Mouse (Mus musculus) MEL (cell line): ENCODE results near the gene Plcb4. TPM values are rescaled to one million over a fixed set of nuclear protein-coding genes. Genes with fewer than 3 reads are reported as not detected.

Experiments
- DNase-seq: peaks from one replicate; pipeline ENCODE4 v3.0.0; 2011; ENCODE audit warnings: low read depth, low spot score
- H3K27ac ChIP-seq: 2 replicates; pipeline ENCODE4 v1.5.1; 2012; ENCODE audit warnings: low read depth, mild to moderate bottlenecking, control low read depth, low read length, moderate library complexity; ENCODE audit not compliant: control insufficient read depth
- H3K27me3 ChIP-seq, 2 experiments: fragments of 150-350 bp in 1 of 2; sonication (generic) in 1 of 2; 2 replicates each; pipeline ENCODE4 v1.6.1; 2012; ENCODE audit warnings: low read length in 2 of 2, mild to moderate bottlenecking in 2 of 2, improper control_type of control experiment in 1 of 2, moderate library complexity in 1 of 2; ENCODE audit not compliant: insufficient read depth in 2 of 2, control insufficient read depth in 1 of 2
- H3K36me3 ChIP-seq, 2 experiments: 2 replicates each; pipeline ENCODE4 v1.6.1; 2012 to 2014; ENCODE audit warnings: low read length in 2 of 2, improper control_type of control experiment in 1 of 2, inconsistent platforms in 1 of 2, mild to moderate bottlenecking in 1 of 2; ENCODE audit not compliant: insufficient read depth in 2 of 2, control insufficient read depth in 1 of 2
- H3K4me1 ChIP-seq, 2 experiments: fragments of 150-350 bp in 1 of 2; sonication (generic) in 1 of 2; 2 replicates each; pipeline ENCODE4 v1.6.1; 2012; ENCODE audit warnings: low read length in 2 of 2, improper control_type of control experiment in 1 of 2, mild to moderate bottlenecking in 1 of 2; ENCODE audit not compliant: insufficient read depth in 2 of 2, control insufficient read depth in 1 of 2
- H3K4me3 ChIP-seq, 2 experiments: fragments of 150-350 bp in 1 of 2; sonication (generic) in 1 of 2; 2 replicates each; pipeline ENCODE4 v1.5.1; 2012; ENCODE audit warnings: low read depth in 2 of 2, low read length in 2 of 2, mild to moderate bottlenecking in 2 of 2, moderate library complexity in 2 of 2, control low read depth in 1 of 2, improper control_type of control experiment in 1 of 2; ENCODE audit not compliant: control insufficient read depth in 1 of 2, insufficient read depth in 1 of 2
- H3K79me2 ChIP-seq: 2 replicates; pipeline ENCODE4 v1.6.1; 2012; ENCODE audit warnings: mild to moderate bottlenecking, low read length, moderate library complexity; ENCODE audit not compliant: control insufficient read depth, poor library complexity, insufficient read depth
- H3K9ac ChIP-seq: 2 replicates; pipeline ENCODE4 v1.6.1; 2012; ENCODE audit warnings: low read depth, mild to moderate bottlenecking, control low read depth, low read length, moderate library complexity; ENCODE audit not compliant: control insufficient read depth, poor library complexity, severe bottlenecking
- H3K9me3 ChIP-seq: fragments of 150-350 bp; sonication (generic); replicated peaks from 2 replicates; pipeline ENCODE4 v1.6.1; 2012; ENCODE audit warnings: mild to moderate bottlenecking, low read length, improper control_type of control experiment, moderate library complexity; ENCODE audit not compliant: insufficient read depth
- BHLHE40 ChIP-seq: IDR thresholded peaks from 2 replicates; pipeline ENCODE4 v1.6.1; 2012; ENCODE audit warnings: low read depth, mild to moderate bottlenecking, inconsistent platforms, low read length, improper control_type of control experiment, borderline replicate concordance
- CHD1 ChIP-seq: IDR thresholded peaks from 2 replicates; pipeline ENCODE4 v1.6.1; 2012; ENCODE audit warnings: low read depth, mild to moderate bottlenecking, inconsistent platforms, low read length, improper control_type of control experiment
- JUND ChIP-seq: IDR thresholded peaks from 2 replicates; pipeline ENCODE4 v1.6.1; 2011; ENCODE audit warnings: low read depth, mild to moderate bottlenecking, improper control_type of control experiment, low read length
- KAT2A ChIP-seq: conservative IDR thresholded peaks from 2 replicates; pipeline ENCODE4 v1.6.1; 2012; ENCODE audit warnings: low read depth, low read length, improper control_type of control experiment, inconsistent platforms
- MEF2A ChIP-seq: IDR thresholded peaks from 2 replicates; pipeline ENCODE4 v1.6.1; 2014; ENCODE audit warnings: low read depth, mild to moderate bottlenecking, inconsistent platforms, low read length, improper control_type of control experiment; ENCODE audit not compliant: poor library complexity, insufficient replicate concordance, severe bottlenecking; ENCODE audit errors: extremely low read depth
- MXI1 ChIP-seq: IDR thresholded peaks from 2 replicates; pipeline ENCODE4 v1.6.1; 2011; ENCODE audit warnings: mild to moderate bottlenecking, low read depth, low read length, improper control_type of control experiment
- POLR2A ChIP-seq, 2 experiments: IDR thresholded peaks; 2 replicates each; pipeline ENCODE4 v1.6.1; 2011 to 2012; ENCODE audit warnings: low read length in 2 of 2, mild to moderate bottlenecking in 2 of 2, control low read depth in 1 of 2, improper control_type of control experiment in 1 of 2, low read depth in 1 of 2, moderate library complexity in 1 of 2; ENCODE audit not compliant: control insufficient read depth in 1 of 2, insufficient read depth in 1 of 2, poor library complexity in 1 of 2
- POLR2AphosphoS2 ChIP-seq: IDR thresholded peaks from 2 replicates; pipeline ENCODE4 v1.6.1; 2011; ENCODE audit warnings: low read length, improper control_type of control experiment
- RAD21 ChIP-seq: IDR thresholded peaks from 2 replicates; pipeline ENCODE4 v1.6.1; 2011; ENCODE audit warnings: mild to moderate bottlenecking, low read depth, low read length, improper control_type of control experiment
- SMC3 ChIP-seq: IDR thresholded peaks from 2 replicates; pipeline ENCODE4 v1.6.1; 2011; ENCODE audit warnings: low read depth, low read length, improper control_type of control experiment
- TAL1 ChIP-seq: IDR thresholded peaks from 2 replicates; pipeline ENCODE4 v1.6.1; 2012; ENCODE audit warnings: mild to moderate bottlenecking, inconsistent platforms, low read length, moderate library complexity, mixed read lengths
- TBP ChIP-seq: IDR thresholded peaks from 2 replicates; pipeline ENCODE4 v1.8.0; 2011; ENCODE audit warnings: low read depth, low read length, improper control_type of control experiment
- TCF12 ChIP-seq: IDR thresholded peaks from 2 replicates; pipeline ENCODE4 v1.6.1; 2014; ENCODE audit warnings: low read depth, mild to moderate bottlenecking, inconsistent platforms, low read length, improper control_type of control experiment, moderate library complexity
- USF1 ChIP-seq: IDR thresholded peaks from 2 replicates; pipeline ENCODE4 v1.6.1; 2014; ENCODE audit warnings: low read depth, mild to moderate bottlenecking, inconsistent platforms, low read length, improper control_type of control experiment, moderate library complexity
- ZC3H11A ChIP-seq: IDR thresholded peaks from 2 replicates; pipeline ENCODE4 v1.6.1; 2012; ENCODE audit warnings: low read depth, mild to moderate bottlenecking, inconsistent platforms, low read length, improper control_type of control experiment
- ZNF384 ChIP-seq: IDR thresholded peaks from 2 replicates; pipeline ENCODE4 v1.6.1; 2012; ENCODE audit warnings: low read depth, mild to moderate bottlenecking, inconsistent platforms, low read length, improper control_type of control experiment
- polyA plus RNA-seq, 2 experiments: library from polyadenylated mRNA; stranded (reverse) in 1 of 2; unstranded in 1 of 2; fragments of >175 nt in 1 of 2; fragments of >200 nt in 1 of 2; gene quantifications; 2 replicates each; pipeline versions ENCODE4 v1.2.1 to v1.2.4; 2012; ENCODE audit warnings: low replicate concordance in 2 of 2, low read depth in 1 of 2; ENCODE audit not compliant: insufficient read length in 2 of 2, insufficient read depth in 1 of 2, missing spikeins in 1 of 2
- total RNA-seq: library from RNA; depleted of rRNA; stranded (reverse); fragments of 300-350 nt; gene quantifications from 2 replicates; pipeline ENCODE4 v1.2.3, GENCODE M21; 2012

The Plcb4 gene
- total and polyA plus RNA-seq, 3 experiments, result not detected

DNA sequence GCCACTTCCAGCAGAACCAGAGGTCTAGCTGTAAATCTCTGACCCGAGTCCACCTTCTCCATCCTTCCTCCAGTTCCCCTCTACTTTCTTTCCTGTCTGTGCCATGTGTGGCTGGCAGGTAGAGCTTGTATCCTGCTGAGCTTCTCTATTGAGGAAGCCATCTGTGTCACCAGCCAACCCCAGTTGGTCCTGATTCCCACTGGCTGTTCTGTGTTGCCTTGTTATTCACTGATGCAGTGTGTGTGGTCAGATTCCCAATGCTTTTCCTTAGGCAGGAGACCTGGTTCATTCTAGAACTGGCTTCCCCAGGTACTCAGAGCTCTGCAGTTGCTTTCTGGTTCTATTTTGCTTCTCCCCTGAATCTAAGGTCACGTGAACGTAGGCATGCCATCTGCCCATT is 177.6 kb downstream of the Plcb4 start:
- H3K27ac ChIP-seq, result no peak overlapping the region
- H3K27me3 ChIP-seq, result no peaks in the 10 kb centered on the region
- no peaks in the 10 kb centered on the region for H3K4me1 ChIP-seq
- no peak for TF ChIP-seq ZNF384
- TF ChIP-seq SMC3, result no peak
- no peak for TF ChIP-seq TAL1
- TF ChIP-seq KAT2A, result no peak
- TF ChIP-seq JUND, result no peak
- no peak for TF ChIP-seq ZC3H11A
- no peak for TF ChIP-seq TBP
- TF ChIP-seq MXI1, result no peak
- no peak for TF ChIP-seq POLR2AphosphoS2
- no peak for TF ChIP-seq BHLHE40
- TF ChIP-seq MEF2A, result no peak
- no peak for TF ChIP-seq USF1
- TF ChIP-seq, all 39 proteins: peak for 0
- no peaks in the 10 kb centered on the region for H3K79me2 ChIP-seq
- H3K9ac ChIP-seq, result no peak overlapping the region
- H3K4me3 ChIP-seq, result no peak overlapping the region
- H3K36me3 ChIP-seq, result no peaks in the 10 kb centered on the region
- H3K9me3 ChIP-seq, result no peaks in the 10 kb centered on the region
- DNase-seq, result no peak

DNA sequence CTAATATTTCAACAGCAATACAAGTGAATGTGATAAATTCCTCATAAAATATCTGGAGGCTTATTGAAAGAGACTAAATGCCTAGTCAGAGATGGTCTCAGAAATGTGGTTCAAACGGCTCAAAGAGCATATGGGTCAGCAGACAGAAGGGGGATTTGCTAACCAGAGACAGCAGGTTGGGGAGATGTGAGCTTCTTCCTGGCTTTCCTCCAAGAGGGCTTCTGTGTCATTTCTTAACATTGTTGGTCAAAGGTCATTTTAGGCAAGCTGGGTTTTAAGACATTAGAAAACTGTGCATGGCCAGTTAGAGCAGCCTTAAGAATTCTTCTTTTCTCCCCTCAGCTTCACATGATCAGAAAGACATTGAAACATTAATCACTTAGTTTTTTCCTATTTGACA is 178.9 kb downstream of the Plcb4 start:
- Histone ChIP-seq H3K36me3 (no peaks in the 10 kb centered on the region), H3K4me1 (no peaks in the 10 kb centered on the region), H3K9ac (no peak overlapping the region), H3K4me3 (no peak overlapping the region), H3K27me3 (no peaks in the 10 kb centered on the region), H3K9me3 (no peaks in the 10 kb centered on the region), H3K27ac (no peak overlapping the region), H3K79me2 (no peaks in the 10 kb centered on the region)
- no peak for DNase-seq
- TF ChIP-seq POLR2AphosphoS2 (no peak), TCF12 (no peak), POLR2A (IDR thresholded peaks at IDR 0.05; ENCODE audit: control insufficient read depth in 1 of 2, insufficient read depth in 1 of 2, low read depth in 1 of 2, low read length in 2 of 2, poor library complexity in 1 of 2) (no peak)

DNA sequence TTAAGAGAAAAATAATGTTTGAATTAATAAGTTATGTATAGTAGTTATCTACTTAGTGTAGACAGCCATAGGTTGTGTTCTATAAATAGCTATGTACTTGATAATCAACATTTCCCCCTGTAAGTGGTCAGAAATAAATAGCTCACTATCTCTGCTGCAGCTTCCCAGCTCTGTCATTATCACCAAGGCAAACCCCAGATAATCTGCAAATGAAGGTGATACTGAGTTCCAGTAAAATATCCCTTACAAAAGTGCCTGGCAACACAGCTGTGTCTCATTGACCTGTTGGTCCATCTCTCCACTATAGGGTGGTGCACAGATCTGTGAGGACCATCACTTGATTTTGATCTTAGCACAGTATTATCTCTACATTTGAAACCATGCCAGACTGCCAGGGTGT is 179.3 kb downstream of the Plcb4 start:
- H3K27me3 ChIP-seq, result no peaks in the 10 kb centered on the region
- H3K36me3 ChIP-seq, result no peaks in the 10 kb centered on the region
- H3K4me3 ChIP-seq, result no peak overlapping the region
- no peaks in the 10 kb centered on the region for H3K4me1 ChIP-seq
- no peaks in the 10 kb centered on the region for H3K79me2 ChIP-seq
- H3K9ac ChIP-seq, result no peak overlapping the region
- TF ChIP-seq TBP (no peak), ZNF384 (no peak), CHD1 (no peak), SMC3 (no peak), RAD21 (no peak)
- DNase-seq, result no peak
- no peak overlapping the region for H3K27ac ChIP-seq
- H3K9me3 ChIP-seq, result no peaks in the 10 kb centered on the region
